Mouse (Mus musculus) C3H10T1/2 (cell line): ENCODE data around the gene Smpd2. TPM values are rescaled to one million over a fixed set of nuclear protein-coding genes. Genes with fewer than 3 reads are reported as not detected.

Experiments
- polyA plus RNA-seq, 2 experiments: library from polyadenylated mRNA; unstranded; fragments of >200 nt; fragmentation: generic; extraction: Trizol; gene quantifications; one replicate each; pipeline ENCODE4 v1.2.1; 2012; ENCODE audit warnings: missing spikeins in 2 of 2

Gene Smpd2
- polyA plus RNA-seq, result 10 to 100 TPM; 30.5 to 64.0 TPM

GRCm38 (mm10) chr10:41489708-41490517 lies at the start of gene Smpd2, which contains the start of gene Ppil6:
Gene Smpd2 (minus strand): TSS chr10:41490369.
Gene Ppil6 (plus strand): TSS chr10:41490439.

DNA sequence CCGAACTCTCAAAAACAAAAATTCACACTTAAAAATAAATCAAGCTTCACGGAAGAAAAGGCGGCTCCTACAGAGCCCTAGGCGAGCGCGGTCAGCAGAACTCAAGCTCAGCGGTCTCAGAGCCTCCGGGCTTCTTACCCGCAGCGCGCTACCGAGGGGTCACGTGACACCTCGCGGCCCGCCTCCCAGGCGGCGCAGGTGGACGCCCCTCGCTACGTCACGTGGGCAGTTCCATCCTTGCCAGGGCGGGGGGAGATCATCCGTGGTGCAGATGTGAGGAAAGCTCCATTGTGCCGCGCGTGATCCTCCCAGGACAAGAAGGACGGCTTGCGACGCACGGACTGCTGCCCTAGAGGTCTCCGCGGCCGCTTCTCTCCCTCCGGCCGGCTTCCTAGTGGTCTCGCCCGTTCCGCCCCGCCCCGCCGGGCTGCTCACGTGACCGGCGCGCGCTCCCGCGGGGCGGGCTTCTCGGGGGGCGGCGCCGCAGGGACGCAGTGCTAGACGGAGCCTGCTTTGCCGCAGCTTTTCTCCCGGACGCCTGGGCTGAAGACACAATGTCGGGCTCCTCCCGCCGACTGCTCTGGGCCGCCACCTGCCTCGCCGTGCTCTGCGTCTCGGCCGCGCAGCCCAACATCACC lies 28.9 kb upstream of the Smpd2 start, which contains the start of gene Cd164:
Gene Cd164 (plus strand): TSS at position 434 of the 638 bp plus-strand sequence.

GRCm38 (mm10) chr10:41476171-41477017 lies 13.8 kb downstream of the Smpd2 start, which contains the start of gene Mical1:
Gene Mical1 (plus strand): TSS chr10:41476314.

GRCm38 (mm10) chr10:41450137-41450670 lies 40.0 kb downstream of the Smpd2 start, which contains the start of gene Zbtb24:
Gene Zbtb24 (plus strand): TSS chr10:41450383.

Other genes starting within 250 kb of the Smpd2 start
- 10 to 100 TPM in 1 of 2 experiments, 1 to 10 TPM in 1; 4.3 to 23.1 TPM for gene Fig4, start 187.1 kb downstream of the Smpd2 start, polyA plus RNA-seq
- gene Ak9, start 186.4 kb downstream of the Smpd2 start, polyA plus RNA-seq, result under 1 TPM; under 0.01 to 0.01 TPM
- gene Zbtb24, start 40.0 kb downstream of the Smpd2 start, polyA plus RNA-seq, result 10 to 100 TPM in 1 of 2 experiments, 1 to 10 TPM in 1; 1.9 to 13.6 TPM
- 10 to 100 TPM in 1 of 2 experiments, 1 to 10 TPM in 1; 7.6 to 18.9 TPM for gene Mical1, start 14.1 kb downstream of the Smpd2 start, polyA plus RNA-seq
- under 1 TPM; 0.05 to 0.28 TPM for gene Ppil6, start 70 bp upstream of the Smpd2 start, polyA plus RNA-seq
- gene Cd164, start 29.0 kb upstream of the Smpd2 start, polyA plus RNA-seq, result 10 to 100 TPM in 1 of 2 experiments, 1 to 10 TPM in 1; 9.6 to 53.6 TPM
- under 1 TPM; 0.05 to 0.53 TPM for gene Ccdc162, start 226.3 kb upstream of the Smpd2 start, polyA plus RNA-seq